Comparison of ENCODE assay signal across 9 mouse cellular contexts in genomic region chr2:38460825-38461540, GRCm38 (mm10). TPM values are rescaled to one million over a fixed set of nuclear protein-coding genes. Genes with fewer than 3 reads are reported as not detected.
DNase-seq lines count a peak whose midpoint lies in the region; ATAC-seq and TF ChIP-seq lines count a peak whose summit lies in the region.
"Had no signal": no experiment of that assay in that cellular context is flagged by ENCODE, and none has a peak within 500 bp of the region (broad histone marks: within the 10 kb centered on the region; RNA-seq: fewer than 3 reads in every experiment).

No protein-coding gene starts in this region.

- no peaks in the 10 kb centered on the region for H3K36me3 ChIP-seq in heart, embryonic 11.5 days (ENCODE audit: control insufficient read depth, insufficient read depth, low read length)
- no peaks in the 10 kb centered on the region for H3K36me3 ChIP-seq in heart, adult 2 months (ENCODE audit: control insufficient read depth, insufficient read depth, low read length)

- no peak for DNase-seq in heart, adult 2 months
- DNase-seq in adipocyte (ENCODE audit: low spot score) = peak; percentile 46
- peak; percentile 78 to 84 for DNase-seq in frontal cortex, postnatal 36 days (ENCODE audit: low spot score in 2 of 2)
- DNase-seq in left cerebral cortex, postnatal 36 days (ENCODE audit: low spot score in 2 of 2) = peak; percentile 72 to 77
- DNase-seq in right cerebral cortex, postnatal 36 days (ENCODE audit: low spot score in 2 of 2) = peak; percentile 59 to 78
- DNase-seq in gastrocnemius, postnatal 14 days = no peak
- DNase-seq in spleen, postnatal 4 days (ENCODE audit: low spot score in 2 of 2) = no peak

- no peaks in the 10 kb centered on the region for H3K79me2 ChIP-seq in heart, adult 2 months (replicated peaks; ENCODE audit: control insufficient read depth, insufficient read depth, low read length)

- TF ChIP-seq CTCF in heart, adult 2 months (IDR thresholded peaks at IDR 0.05) = no peak

- no peak for TF ChIP-seq POLR2A in heart, adult 2 months (IDR thresholded peaks at IDR 0.05; ENCODE audit: insufficient read depth, low read depth, low read length)

- H3K9ac ChIP-seq in heart, embryonic 11.5 days (ENCODE audit: low read depth, low read length) = peak overlapping the region; percentile 17; the same call in 1 of the 2 replicates
- no peak overlapping the region for H3K9ac ChIP-seq in heart, adult 2 months (ENCODE audit: low read depth, low read length)

- WGBS in heart, embryonic 11.5 days (ENCODE audit: insufficient replicate concordance) = 36% methylated on average over 6 of the region's 6 CpGs
- 18% methylated on average over 6 of the region's 6 CpGs for WGBS in heart, adult 2 months

- no peak overlapping the region for H3K27ac ChIP-seq in heart, embryonic 11.5 days (ENCODE audit: low read depth, low read length)
- no peak overlapping the region for H3K27ac ChIP-seq in heart, adult 2 months

- no peak for TF ChIP-seq EP300 in heart, adult 2 months (IDR thresholded peaks at IDR 0.05; ENCODE audit: insufficient read depth, low read depth, low read length)

- no peak overlapping the region for H3K4me3 ChIP-seq in heart, embryonic 11.5 days (ENCODE audit: low read depth, low read length)
- H3K4me3 ChIP-seq in heart, adult 2 months = no peak overlapping the region
- H3K4me3 ChIP-seq: myocyte had no signal

- intact Hi-C loops in heart, adult 2 months (cut with DNase I) = no loop called here
- intact Hi-C loops in left cerebral cortex, postnatal 36 days (cut with DNase I) = no loop called here
- intact Hi-C loops in gastrocnemius, postnatal 14 days (cut with DNase I; ENCODE audit: low total_unique reads) = no loop called here

- ATAC-seq in heart, embryonic 11.5 days (replicated peaks; ENCODE audit: insufficient number of reproducible peaks, low FRiP score, low TSS enrichment) = peak; percentile 35; the same call in 1 of the 2 replicates

- no peaks in the 10 kb centered on the region for H3K27me3 ChIP-seq in heart, embryonic 11.5 days (ENCODE audit: control insufficient read depth, insufficient read depth, low read length)
- H3K27me3 ChIP-seq in heart, adult 2 months (ENCODE audit: control insufficient read depth, insufficient read depth, low read length) = no peaks in the 10 kb centered on the region

- no peaks in the 10 kb centered on the region for H3K9me3 ChIP-seq in heart, embryonic 11.5 days (replicated peaks; ENCODE audit: control insufficient read depth, low read length)

- H3K4me2 ChIP-seq in heart, embryonic 11.5 days = no peak overlapping the region

- H3K4me1 ChIP-seq in heart, embryonic 11.5 days (ENCODE audit: control insufficient read depth, insufficient read depth, low read length) = peaks cover 9% of the 10 kb centered on the region; the same call in 1 of the 2 replicates
- H3K4me1 ChIP-seq in heart, adult 2 months (ENCODE audit: control insufficient read depth, insufficient read depth, low read length) = no peaks in the 10 kb centered on the region

RNA-seq across cellular contexts. Expression of gene Nek6, which starts 50.5 kb away (rescaled TPM):
- polyA plus RNA-seq in heart, embryonic 11.5 days (2014; fragmentation: Nextera tagmentation; extraction: Ambion mirVana) = 78.8 and 85.1 TPM in 2 replicates
- 1 to 10 TPM; 2.9 to 3.3 TPM for total RNA-seq in heart, adult 2 months (2021)
- 5.5 and 5.8 TPM in 2 replicates for polyA plus RNA-seq in heart, adult 2 months (2012; rRNA removed)
- 10 to 100 TPM; 27.0 to 27.9 TPM for total RNA-seq in left cerebral cortex, postnatal 36 days (2021)
- 10 to 100 TPM; 15.4 to 16.6 TPM for total RNA-seq in gastrocnemius, postnatal 14 days (2021)

Comparison
In these comparisons a context has a peak if more than half of its experiments do, and no peak if none do; other contexts are left out.
1. DNase-seq: peak in adipocyte (single experiment), frontal cortex, postnatal 36 days (2 of 2), left cerebral cortex, postnatal 36 days (2 of 2) and right cerebral cortex, postnatal 36 days (2 of 2); none in heart, adult 2 months (0 of 2), gastrocnemius, postnatal 14 days (single experiment) and spleen, postnatal 4 days (0 of 2).